Mouse (Mus musculus): ENCODE measurements around the gene Bank1. TPM values are rescaled to one million over a fixed set of nuclear protein-coding genes. Genes with fewer than 3 reads are reported as not detected.

Bank1 gene
- polyA plus RNA-seq (2014; fragmentation: Illumina TruSeq; extraction: RNeasy Lipid Tissue Mini Kit (QIAGEN cat#74804); ENCODE audit: insufficient read depth, low read depth, low replicate concordance) = 7.0 TPM

DNA sequence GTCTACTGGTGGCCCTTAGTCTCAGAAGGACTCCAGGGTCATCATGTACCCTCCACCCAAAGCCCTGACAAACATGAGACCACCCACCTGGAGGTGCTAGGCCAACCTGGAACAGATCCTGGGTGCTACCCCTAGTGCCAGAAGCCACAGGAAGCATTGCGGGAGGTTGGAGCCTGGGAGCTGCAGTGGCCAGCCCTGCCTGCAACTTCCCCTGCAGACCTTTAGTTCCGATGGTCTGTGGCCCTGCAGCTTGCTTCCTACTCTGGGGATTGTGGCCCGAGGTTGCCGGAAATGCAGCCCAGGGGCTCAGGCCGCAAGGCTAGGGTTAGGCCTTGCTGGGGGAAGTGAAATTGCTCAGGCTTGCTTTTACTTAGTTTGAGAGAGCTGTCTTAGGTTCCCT, at the start of gene Bank1:
Gene Bank1 (minus strand): TSS at position 284 of the 400 bp plus-strand sequence.

Data from lung, adult 10 weeks (tissue).